Mouse (Mus musculus) gastrocnemius, adult 2 months (tissue): Measurements from ENCODE around the gene Cxcl12. TPM values are rescaled to one million over a fixed set of nuclear protein-coding genes. Genes with fewer than 3 reads are reported as not detected.
A peak's percentile ranks its signal among the peaks of the same experiment; 100 is the strongest.

Experiments
- DNase-seq: peaks from one replicate; pipeline ENCODE4 v3.0.0; 2022
- H3K27ac ChIP-seq: fragments of 200-600 bp; 2 replicates; pipeline ENCODE4 v1.8.1; 2022; ENCODE audit warnings: mild to moderate bottlenecking
- H3K4me3 ChIP-seq: fragments of 200-600 bp; 2 replicates; pipeline ENCODE4 v1.8.1; 2022; ENCODE audit warnings: mild to moderate bottlenecking, moderate library complexity
- CTCF ChIP-seq: fragments of 200-600 bp; IDR thresholded peaks from 2 replicates; pipeline ENCODE4 v1.8.1; 2022; ENCODE audit warnings: antibody characterized with exemption, mild to moderate bottlenecking, moderate library complexity
- intact Hi-C: fragments of 180-260 bp; cut with DNase I; formaldehyde crosslinking; loops from one replicate; pipeline ENCODE4 v1.15.1; 2025
- long read RNA-seq, 2 experiments: library from polyadenylated mRNA; stranded (forward); transcript quantifications; one replicate each; pipeline ENCODE4 v2.0.0; 2021
- total RNA-seq, 2 experiments: library from RNA; stranded (reverse); gene quantifications; 2 replicates each; pipeline ENCODE4 v1.2.3; 2021

Gene Cxcl12
- 10 to 100 TPM; 41.3 to 61.9 TPM for total RNA-seq
- long read RNA-seq, experiment 1, full-length matches to known transcripts, result 14 of 36 reads
- long read RNA-seq, experiment 1, partial matches to known transcripts, result 1 of 36 reads
- long read RNA-seq, experiment 1, other reads (novel, unspliced or antisense), result 21 of 36 reads
- long read RNA-seq, experiment 2, full-length matches to known transcripts, result 13 of 24 reads
- long read RNA-seq, experiment 2, partial matches to known transcripts, result 0 of 24 reads
- long read RNA-seq, experiment 2, other reads (novel, unspliced or antisense), result 11 of 24 reads

DNA sequence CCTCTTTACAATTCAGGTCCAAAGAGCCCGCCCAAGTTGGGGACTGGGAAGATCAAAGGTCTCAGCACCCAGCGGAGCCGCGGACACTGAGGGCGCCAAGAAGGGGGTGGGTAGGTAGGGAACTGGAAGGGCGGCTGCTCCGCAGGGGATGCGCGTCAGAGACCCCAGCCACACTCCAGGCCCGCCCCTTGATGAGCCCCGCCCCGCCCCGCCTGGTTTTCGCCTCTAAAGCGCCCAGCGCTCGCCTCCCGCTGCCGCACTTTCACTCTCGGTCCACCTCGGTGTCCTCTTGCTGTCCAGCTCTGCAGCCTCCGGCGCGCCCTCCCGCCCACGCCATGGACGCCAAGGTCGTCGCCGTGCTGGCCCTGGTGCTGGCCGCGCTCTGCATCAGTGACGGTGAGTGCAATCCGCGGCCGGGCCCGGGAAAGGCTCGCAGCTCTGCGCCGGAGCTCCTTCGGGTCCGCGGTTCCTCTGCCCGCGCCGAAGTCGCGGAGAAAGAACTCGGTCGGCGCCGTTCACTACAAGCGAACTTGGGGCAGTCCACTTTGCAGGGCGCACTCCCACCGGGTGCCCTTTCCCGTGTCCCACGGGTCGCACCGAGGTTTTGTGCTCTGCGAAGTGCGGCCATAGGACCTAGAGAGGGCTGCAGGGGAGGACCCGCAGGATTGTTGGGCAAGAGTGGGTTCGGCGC, at the start of gene Cxcl12:
Gene Cxcl12, plus strand, starts transcription at position 215 of the 691 bp plus-strand sequence.
- no peak for TF ChIP-seq CTCF
- Histone ChIP-seq H3K27ac (peak within 1 kb of the TSS; percentile 92), H3K4me3 (peak within 1 kb of the TSS; percentile 86)
- intact Hi-C loops, result loop anchor here (5.0 to 10.0 kb wide), 3 partner anchors 201 to 519 kb away; no protein-coding TSS in a partner anchor
- peak; percentile 88 for DNase-seq

DNA sequence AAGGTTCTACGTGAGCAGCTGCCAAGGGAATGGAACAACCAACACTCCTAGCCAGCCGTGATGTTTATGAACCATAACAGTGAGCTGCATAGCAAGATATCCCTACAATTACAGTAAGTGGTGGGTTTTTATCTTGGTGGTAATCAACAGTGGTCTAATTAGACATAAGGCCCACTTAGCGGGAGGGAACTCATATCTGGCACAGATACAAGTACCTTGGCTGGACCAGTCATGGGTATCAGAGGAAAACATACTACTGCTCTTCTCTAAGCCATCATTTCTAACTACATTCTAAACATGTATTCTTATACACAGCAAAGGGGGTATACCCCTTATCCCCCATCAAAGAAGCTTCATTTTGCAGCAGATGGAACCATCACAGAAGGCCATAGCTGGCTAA, 46.3 kb upstream of the Cxcl12 start:
- H3K27ac ChIP-seq, result no peak overlapping the region
- DNase-seq, result no peak
- no peak overlapping the region for H3K4me3 ChIP-seq
- no peak for TF ChIP-seq CTCF
- intact Hi-C loops, result no loop called here

DNA sequence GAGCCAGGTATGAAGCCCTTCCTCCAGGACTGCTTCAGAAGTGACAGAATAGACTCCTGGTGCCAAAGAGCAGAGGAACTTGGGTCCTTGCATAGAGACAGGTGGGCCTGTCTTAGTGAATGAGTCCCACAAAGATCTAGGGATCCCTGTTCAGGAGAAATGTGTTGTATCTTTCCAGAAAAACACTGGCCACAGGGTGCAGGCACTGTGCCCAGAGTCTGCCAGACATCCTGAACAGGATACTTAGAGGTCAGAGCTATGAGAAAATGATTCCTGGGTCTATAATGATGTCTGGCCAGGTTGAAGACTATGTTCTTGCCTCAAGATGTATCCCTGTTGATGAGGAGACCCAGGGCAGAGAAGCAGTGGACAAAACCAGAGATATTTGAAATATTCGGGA, 42.0 kb upstream of the Cxcl12 start:
- TF ChIP-seq CTCF, result no peak
- intact Hi-C loops, result no loop called here
- no peak overlapping the region for H3K4me3 ChIP-seq
- no peak for DNase-seq
- no peak overlapping the region for H3K27ac ChIP-seq

DNA sequence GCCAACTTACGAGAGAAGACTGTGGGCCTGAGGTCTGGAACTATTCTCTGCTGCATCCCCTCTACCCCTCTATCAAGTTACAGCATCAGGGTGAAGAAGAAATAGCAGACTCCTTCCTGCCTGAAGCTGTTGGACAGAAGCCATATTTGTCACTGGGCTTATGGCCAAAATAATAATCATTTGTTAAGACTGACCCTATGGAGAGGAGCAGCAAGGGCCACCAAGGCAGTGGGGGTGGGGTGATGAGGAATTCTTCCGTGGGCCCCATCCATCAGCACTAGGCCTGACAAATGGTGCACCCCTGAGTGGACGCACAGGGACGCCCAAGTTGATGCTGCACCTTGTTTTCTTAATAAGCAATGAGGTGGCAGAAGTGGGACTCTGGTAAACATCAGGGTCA, 38.9 kb upstream of the Cxcl12 start:
- intact Hi-C loops, result no loop called here
- H3K4me3 ChIP-seq, result no peak overlapping the region
- no peak for DNase-seq
- no peak overlapping the region for H3K27ac ChIP-seq
- no peak for TF ChIP-seq CTCF

DNA sequence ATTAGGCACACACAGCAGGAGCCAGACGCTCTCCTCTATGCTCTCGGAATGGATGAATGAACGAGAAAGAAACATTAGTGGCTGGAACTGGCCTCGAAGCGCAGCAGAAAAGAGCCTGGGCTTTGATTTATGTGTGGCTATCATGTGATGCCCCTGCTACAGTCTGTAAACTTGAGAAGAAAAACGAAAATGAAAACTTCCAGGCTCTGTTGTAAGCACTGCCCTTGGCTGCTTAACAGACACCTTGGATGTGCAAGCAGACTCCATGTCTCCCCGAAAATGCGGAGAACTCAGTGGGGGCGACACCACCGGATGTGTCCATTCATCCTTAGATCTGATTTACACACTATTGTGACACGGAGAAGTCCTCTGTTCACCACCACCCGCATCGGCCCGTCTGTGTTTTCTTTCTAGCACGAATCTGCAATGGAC, 37.6 kb upstream of the Cxcl12 start:
- Histone ChIP-seq H3K4me3 (no peak overlapping the region), H3K27ac (no peak overlapping the region)
- intact Hi-C loops, result loop anchor here (10.0 kb wide), 1 partner anchor 146 kb away; no protein-coding TSS in a partner anchor
- DNase-seq, result no peak
- TF ChIP-seq CTCF, result no peak

DNA sequence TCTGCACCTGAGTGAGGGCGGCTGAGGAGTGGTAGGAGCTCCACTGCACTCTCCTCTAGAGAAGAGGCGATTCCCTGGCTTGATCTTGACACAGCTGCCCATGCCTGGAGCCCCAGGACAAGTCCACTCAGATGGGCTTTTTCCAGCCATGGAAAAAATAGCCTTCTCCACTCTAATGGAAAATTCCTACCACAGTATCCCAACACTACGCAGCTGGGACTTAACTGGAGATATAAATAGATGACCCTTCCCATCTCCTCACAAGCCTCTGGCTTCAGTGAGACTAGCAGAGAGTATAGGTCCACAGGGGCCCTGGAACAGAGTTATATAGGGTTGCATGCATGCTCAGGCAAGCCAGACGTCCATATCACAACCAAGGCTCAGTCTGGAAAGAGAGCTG, 33.8 kb upstream of the Cxcl12 start:
- intact Hi-C loops, result loop anchor here (10.0 kb wide), 1 partner anchor 150 kb away; no protein-coding TSS in a partner anchor
- TF ChIP-seq CTCF, result no peak
- DNase-seq, result peak; percentile 41
- Histone ChIP-seq H3K4me3 (no peak overlapping the region), H3K27ac (peak overlapping the region; percentile 80)

DNA sequence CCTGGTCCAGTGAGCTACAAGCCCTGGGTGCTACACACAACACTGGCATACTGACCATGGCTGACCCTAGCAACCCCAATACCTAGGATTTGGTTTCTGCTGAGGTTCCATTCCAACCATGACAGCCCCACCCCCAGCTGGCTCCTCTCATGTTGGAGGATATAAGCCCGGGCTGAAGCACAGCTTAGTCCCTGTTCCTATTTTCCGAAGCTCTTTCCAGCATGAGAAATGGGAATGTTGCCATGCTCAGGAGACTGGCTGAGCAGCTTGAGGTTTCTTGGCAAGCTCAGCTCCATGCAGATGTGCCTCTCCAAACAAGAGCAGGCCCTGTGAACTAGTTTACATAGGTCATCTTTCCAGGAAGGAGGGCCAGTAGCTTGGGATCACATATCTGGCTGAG, 30.6 kb upstream of the Cxcl12 start:
- peak overlapping the region; percentile 72 for H3K27ac ChIP-seq
- no peak for TF ChIP-seq CTCF
- intact Hi-C loops, result loop anchor here (10.0 kb wide), 1 partner anchor 153 kb away; no protein-coding TSS in a partner anchor
- no peak overlapping the region for H3K4me3 ChIP-seq
- DNase-seq, result peak; percentile 71

DNA sequence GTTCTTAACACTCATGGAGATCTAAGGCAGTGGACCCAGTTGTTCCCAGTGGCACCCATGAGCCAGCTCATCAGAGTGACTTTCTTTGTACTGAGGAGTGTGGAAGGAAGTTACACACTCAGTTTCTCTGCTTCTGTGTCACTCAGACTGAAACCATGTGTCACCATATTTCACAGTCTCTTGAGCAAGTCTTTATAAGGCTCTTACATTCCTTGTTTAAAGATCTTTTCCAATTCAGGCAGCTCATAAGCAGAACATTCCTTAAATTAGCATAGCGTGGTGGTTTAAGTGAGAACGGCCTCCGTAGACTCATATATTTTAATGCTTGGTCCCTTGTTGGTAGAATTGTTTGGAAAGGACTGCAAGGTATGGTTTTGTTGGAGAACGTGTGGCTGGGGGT, 27.4 kb upstream of the Cxcl12 start:
- no peak for DNase-seq
- TF ChIP-seq CTCF, result no peak
- Histone ChIP-seq H3K27ac (no peak overlapping the region), H3K4me3 (no peak overlapping the region)
- intact Hi-C loops, result no loop called here

DNA sequence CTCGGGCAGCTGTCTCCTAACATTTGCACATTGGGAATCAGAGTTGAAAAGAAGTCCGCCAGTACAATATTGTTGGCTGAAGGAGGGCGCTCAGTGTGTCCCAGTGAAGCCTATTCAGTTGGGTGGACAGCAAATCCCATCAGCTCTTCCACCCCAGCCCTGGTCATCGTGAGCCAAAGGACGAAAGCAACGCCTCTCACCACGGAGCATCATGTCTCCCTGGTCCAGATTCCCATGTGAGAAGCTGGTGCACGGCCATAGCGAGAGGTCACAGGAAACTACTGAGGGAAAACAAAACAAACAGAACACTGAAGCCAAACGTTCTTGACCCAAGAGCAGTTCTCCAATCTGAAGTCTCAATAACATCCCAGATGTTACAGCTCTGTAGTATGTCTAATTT, 21.4 kb upstream of the Cxcl12 start:
- DNase-seq, result no peak
- Histone ChIP-seq H3K4me3 (no peak overlapping the region), H3K27ac (no peak overlapping the region)
- intact Hi-C loops, result no loop called here
- no peak for TF ChIP-seq CTCF

DNA sequence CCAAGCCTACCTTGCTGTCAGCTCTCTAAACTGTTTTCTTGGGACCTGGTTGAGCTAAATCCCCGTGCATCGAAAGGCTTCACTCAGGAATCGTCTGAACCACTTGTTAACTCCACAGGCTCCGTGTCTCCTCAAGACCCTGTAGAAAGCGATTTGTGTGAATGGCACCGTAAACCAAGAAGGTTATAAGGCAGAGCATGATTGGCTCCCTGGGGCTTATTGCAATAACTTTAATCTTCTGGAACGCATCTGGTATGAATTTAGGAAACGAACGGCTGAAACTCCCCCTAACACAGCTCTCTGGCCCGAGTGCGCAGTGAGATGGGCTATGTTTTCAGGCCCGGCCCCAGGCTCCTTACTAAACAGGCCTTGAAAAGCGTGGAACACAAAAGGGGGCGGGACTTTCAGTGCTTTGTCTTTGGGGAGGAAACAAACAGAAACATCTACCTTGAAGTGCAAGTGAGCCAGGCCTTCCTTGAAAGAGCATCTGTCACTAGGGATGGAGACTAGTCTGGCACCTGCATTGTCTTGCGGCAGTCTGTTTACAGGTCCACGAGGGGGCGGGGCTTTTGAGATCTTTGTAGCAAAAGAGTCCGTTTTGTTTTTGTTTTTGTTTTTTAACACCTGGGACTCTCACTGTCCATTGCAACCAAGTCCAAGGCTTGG, 16.7 kb upstream of the Cxcl12 start:
- intact Hi-C loops, result no loop called here
- Histone ChIP-seq H3K27ac (no peak overlapping the region), H3K4me3 (no peak overlapping the region)
- TF ChIP-seq CTCF, result no peak
- no peak for DNase-seq

DNA sequence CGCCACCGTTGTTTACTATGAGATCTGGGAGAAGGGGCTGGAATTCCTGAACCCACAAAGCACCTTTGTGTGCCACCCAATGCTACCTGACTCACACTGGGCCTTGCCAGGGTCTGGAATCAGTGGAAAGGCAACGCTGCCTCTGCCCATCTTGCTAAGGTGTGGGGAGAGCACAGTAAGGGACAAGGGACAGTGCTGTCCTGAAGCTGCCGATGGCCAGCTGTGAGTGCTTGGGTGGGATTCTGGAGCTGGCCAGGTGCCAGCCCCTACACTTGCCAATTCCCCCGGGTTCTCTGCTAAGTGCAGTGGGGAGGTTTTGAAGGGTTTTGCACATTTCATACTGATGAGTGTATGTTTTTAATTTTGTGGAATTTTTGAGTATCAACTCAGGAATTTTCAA, 15.3 kb upstream of the Cxcl12 start:
- no peak for DNase-seq
- no peak for TF ChIP-seq CTCF
- no peak overlapping the region for H3K27ac ChIP-seq
- no peak overlapping the region for H3K4me3 ChIP-seq
- intact Hi-C loops, result no loop called here

DNA sequence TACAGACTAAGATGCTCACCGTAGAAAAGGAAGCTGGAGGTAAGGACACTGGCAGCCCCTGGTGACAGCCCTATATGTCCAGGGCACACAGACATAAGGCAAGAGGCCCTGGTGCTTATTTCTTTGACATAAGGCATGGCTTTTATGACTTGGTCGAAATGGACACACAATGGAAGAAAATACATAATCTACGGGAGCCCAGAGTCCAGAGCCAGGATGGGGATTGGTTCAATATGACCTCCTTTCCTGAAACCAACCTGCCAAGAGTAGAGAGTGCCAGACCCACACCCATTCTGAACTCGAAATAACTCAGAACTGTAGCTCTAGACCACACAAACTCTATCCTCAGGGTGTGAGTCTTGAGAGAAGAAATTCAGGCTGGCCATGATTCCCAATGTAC, 11.5 kb upstream of the Cxcl12 start:
- no peak for TF ChIP-seq CTCF

More for the DNA sequence above, 11.5 kb upstream of the Cxcl12 start:
- intact Hi-C loops, result no loop called here
- Histone ChIP-seq H3K4me3 (no peak overlapping the region), H3K27ac (peak overlapping the region; percentile 46; the same call in 1 of the 2 replicates)
- no peak for DNase-seq
